Mouse (Mus musculus) CH12.LX (cell line): ENCODE measurements around the gene Gimap7. TPM values are rescaled to one million over a fixed set of nuclear protein-coding genes. Genes with fewer than 3 reads are reported as not detected.

Experiments
- DNase-seq: peaks from one replicate; pipeline ENCODE4 v3.0.0-alpha.2; 2013; ENCODE audit errors: extremely low read depth
- H3K27ac ChIP-seq: 2 replicates; pipeline ENCODE4 v1.5.1; 2012; ENCODE audit warnings: low read depth, mild to moderate bottlenecking, control low read depth, moderate library complexity; ENCODE audit not compliant: insufficient read depth
- H3K27me3 ChIP-seq: replicated peaks from 2 replicates; pipeline ENCODE3; 2012; ENCODE audit warnings: inconsistent platforms
- H3K36me3 ChIP-seq, 2 experiments: replicated peaks in 1 of 2; 2 replicates each; pipeline versions ENCODE3 to v1.6.1; 2012; ENCODE audit warnings: inconsistent platforms in 1 of 2, low read length in 1 of 2, mild to moderate bottlenecking in 1 of 2, mixed read lengths in 1 of 2, moderate library complexity in 1 of 2; ENCODE audit not compliant: control insufficient read depth in 1 of 2, insufficient read depth in 1 of 2
- H3K4me1 ChIP-seq, 2 experiments: 2 replicates each; pipeline ENCODE4 v1.6.1; 2012; ENCODE audit warnings: inconsistent platforms in 1 of 2, moderate library complexity in 1 of 2; ENCODE audit not compliant: insufficient read depth in 2 of 2, control insufficient read depth in 1 of 2
- H3K4me2 ChIP-seq: 2 replicates; pipeline ENCODE4 v1.6.1; 2012; ENCODE audit warnings: low read depth, mild to moderate bottlenecking, control low read depth; ENCODE audit not compliant: poor library complexity, insufficient read depth, severe bottlenecking
- H3K4me3 ChIP-seq, 3 experiments: fragments of 150-350 bp in 1 of 3; sonication (generic) in 1 of 3; replicated peaks in 1 of 3; 2 replicates each; pipeline versions ENCODE3 to v1.5.1; 2011 to 2012; ENCODE audit warnings: low read depth in 2 of 3, low read length in 2 of 3, mild to moderate bottlenecking in 2 of 3, moderate library complexity in 2 of 3, control low read depth in 1 of 3, improper control_type of control experiment in 1 of 3, inconsistent platforms in 1 of 3, mixed read lengths in 1 of 3; ENCODE audit not compliant: poor library complexity in 1 of 3
- H3K79me2 ChIP-seq: replicated peaks from 2 replicates; pipeline ENCODE4 v1.6.1; 2012; ENCODE audit warnings: mild to moderate bottlenecking, moderate library complexity; ENCODE audit not compliant: control insufficient read depth, poor library complexity, insufficient read depth, severe bottlenecking; ENCODE audit errors: extremely low read depth
- H3K9ac ChIP-seq: 2 replicates; pipeline ENCODE4 v1.6.1; 2012; ENCODE audit warnings: low read depth, mild to moderate bottlenecking, control low read depth, moderate library complexity; ENCODE audit not compliant: insufficient read depth
- H3K9me3 ChIP-seq: replicated peaks from 2 replicates; pipeline ENCODE3; 2012; ENCODE audit warnings: low read length, inconsistent platforms, mixed read lengths
- BHLHE40 ChIP-seq: IDR thresholded peaks from 2 replicates; pipeline ENCODE4 v1.6.1; 2011; ENCODE audit warnings: mild to moderate bottlenecking, low read depth, low read length, improper control_type of control experiment
- CHD1 ChIP-seq: IDR thresholded peaks from 2 replicates; pipeline ENCODE4 v1.6.1; 2012; ENCODE audit warnings: low read depth, low read length, improper control_type of control experiment, inconsistent platforms
- E2F4 ChIP-seq: IDR thresholded peaks from 2 replicates; pipeline ENCODE4 v1.6.1; 2011; ENCODE audit warnings: low read depth, low read length, improper control_type of control experiment; ENCODE audit not compliant: insufficient replicate concordance
- ELF1 ChIP-seq: IDR thresholded peaks from 2 replicates; pipeline ENCODE4 v1.6.1; 2014; ENCODE audit warnings: low read depth, mild to moderate bottlenecking, inconsistent platforms, low read length, improper control_type of control experiment
- EP300 ChIP-seq: IDR thresholded peaks from 2 replicates; pipeline ENCODE4 v1.6.1; 2011; ENCODE audit warnings: low read length, improper control_type of control experiment
- ETS1 ChIP-seq: conservative IDR thresholded peaks from 2 replicates; pipeline ENCODE4 v1.6.1; 2012; ENCODE audit warnings: low read depth, mild to moderate bottlenecking, inconsistent platforms, low read length, improper control_type of control experiment, moderate library complexity
- GABPA ChIP-seq: IDR thresholded peaks from 2 replicates; pipeline ENCODE4 v1.6.1; 2012; ENCODE audit warnings: low read depth, low read length, improper control_type of control experiment, inconsistent platforms; ENCODE audit not compliant: insufficient replicate concordance
- IRF4 ChIP-seq: IDR thresholded peaks from 2 replicates; pipeline ENCODE4 v1.6.1; 2014; ENCODE audit warnings: low read depth, mild to moderate bottlenecking, inconsistent platforms, low read length, improper control_type of control experiment
- JUN ChIP-seq: IDR thresholded peaks from 2 replicates; pipeline ENCODE4 v1.6.1; 2011; ENCODE audit warnings: low read depth, mild to moderate bottlenecking, low read length, improper control_type of control experiment, moderate library complexity; ENCODE audit not compliant: insufficient read depth
- KAT2A ChIP-seq: IDR thresholded peaks from 2 replicates; pipeline ENCODE4 v1.6.1; 2012; ENCODE audit warnings: low read length, improper control_type of control experiment, inconsistent platforms; ENCODE audit not compliant: insufficient replicate concordance
- MXI1 ChIP-seq: IDR thresholded peaks from 2 replicates; pipeline ENCODE4 v1.6.1; 2011; ENCODE audit warnings: mild to moderate bottlenecking, low read depth, low read length, improper control_type of control experiment
- MYC ChIP-seq: IDR thresholded peaks from 2 replicates; pipeline ENCODE4 v1.6.1; 2011; ENCODE audit warnings: low read depth, mild to moderate bottlenecking, improper control_type of control experiment, low read length
- NELFE ChIP-seq: IDR thresholded peaks from 2 replicates; pipeline ENCODE4 v1.6.1; 2011; ENCODE audit warnings: low read depth, low read length, improper control_type of control experiment
- NRF1 ChIP-seq: IDR thresholded peaks from 2 replicates; pipeline ENCODE4 v1.6.1; 2014; ENCODE audit warnings: low read depth, mild to moderate bottlenecking, inconsistent platforms, low read length, improper control_type of control experiment, moderate library complexity
- POLR2A ChIP-seq: IDR thresholded peaks from 2 replicates; pipeline ENCODE4 v1.6.1; 2011; ENCODE audit warnings: low read depth, mild to moderate bottlenecking, improper control_type of control experiment, low read length
- POLR2AphosphoS2 ChIP-seq: IDR thresholded peaks from 2 replicates; pipeline ENCODE4 v1.6.1; 2011; ENCODE audit warnings: low read depth, low read length, improper control_type of control experiment
- RCOR1 ChIP-seq: conservative IDR thresholded peaks from 2 replicates; pipeline ENCODE4 v1.6.1; 2012; ENCODE audit warnings: low read depth, mild to moderate bottlenecking, inconsistent platforms, low read length, improper control_type of control experiment
- TBP ChIP-seq: conservative IDR thresholded peaks from 2 replicates; pipeline ENCODE4 v1.6.1; 2011; ENCODE audit warnings: low read depth, low read length, improper control_type of control experiment
- TCF12 ChIP-seq: IDR thresholded peaks from 2 replicates; pipeline ENCODE4 v1.6.1; 2014; ENCODE audit warnings: low read depth, mild to moderate bottlenecking, inconsistent platforms, low read length, improper control_type of control experiment
- UBTF ChIP-seq: IDR thresholded peaks from 2 replicates; pipeline ENCODE4 v1.6.1; 2012; ENCODE audit warnings: low read depth, mild to moderate bottlenecking, inconsistent platforms, low read length, improper control_type of control experiment, moderate library complexity
- USF1 ChIP-seq: IDR thresholded peaks from 2 replicates; pipeline ENCODE4 v1.6.1; 2014; ENCODE audit warnings: low read depth, mild to moderate bottlenecking, inconsistent platforms, low read length, improper control_type of control experiment
- USF2 ChIP-seq: conservative IDR thresholded peaks from 2 replicates; pipeline ENCODE4 v1.6.1; 2011; ENCODE audit warnings: low read depth, low read length, improper control_type of control experiment
- ZC3H11A ChIP-seq: IDR thresholded peaks from 2 replicates; pipeline ENCODE4 v1.6.1; 2012; ENCODE audit warnings: low read depth, mild to moderate bottlenecking, inconsistent platforms, low read length, improper control_type of control experiment
- ZMIZ1 ChIP-seq: IDR thresholded peaks from 2 replicates; pipeline ENCODE4 v1.6.1; 2012; ENCODE audit warnings: low read depth, mild to moderate bottlenecking, inconsistent platforms, low read length, improper control_type of control experiment
- dilution Hi-C: fragments of 300-500 bp; cut with MboI; formaldehyde crosslinking; loops from 2 replicates; pipeline ENCODE4 v1.14.3; 2020; ENCODE audit warnings: low sequenced_read_pairs; ENCODE audit not compliant: extremely low pct_unique_long_range_greater_than_20kb, extremely low pct_ligation_motif_present
- in situ Hi-C: fragments of 300-500 bp; cut with MboI; formaldehyde crosslinking; loops from 3 replicates; pipeline ENCODE4 v1.14.3; 2019; ENCODE audit warnings: low sequenced_read_pairs, low pct_ligation_motif_present, low pct_unique_long_range_greater_than_20kb, mixed read lengths
- polyA plus RNA-seq: library from polyadenylated mRNA; unstranded; fragments of >175 nt; gene quantifications from 2 replicates; pipeline ENCODE4 v1.2.1, GENCODE M21; 2012; ENCODE audit warnings: low read depth; ENCODE audit not compliant: insufficient read length
- total RNA-seq, 2 experiments: library from RNA; depleted of rRNA; stranded (reverse); fragments of 300-350 nt in 1 of 2; fragments of >200 nt in 1 of 2; gene quantifications; 2 replicates each; pipeline ENCODE4 v1.2.3; 2012 to 2014

The Gimap7 gene
- total and polyA plus RNA-seq, 3 experiments: 4.2 to 14.5 (median 7.0) TPM

- no peak for TF ChIP-seq POLR2AphosphoS2
- TF ChIP-seq MXI1: 0 out of 2 replicates have a peak, but pooled peaks have one; percentile 57
- no peak for TF ChIP-seq USF2
- no peak for TF ChIP-seq USF1
- TF ChIP-seq ZC3H11A: no peak
- no peak for TF ChIP-seq EP300
- no peak for TF ChIP-seq IRF4
- no peak for TF ChIP-seq GABPA
- no peak for TF ChIP-seq ZMIZ1
- peak; percentile 20; the same call in 1 of the 2 replicates for TF ChIP-seq CHD1
- no peak for TF ChIP-seq TCF12
Measured at GRCm38 (mm10) chr6:48676860-48677415, 41.5 kb upstream of the Gimap7 start (continued).

GRCm38 (mm10) chr6:48677492-48678345 is 40.7 kb upstream of the Gimap7 start:
- H3K27me3 ChIP-seq: no peaks in the 10 kb centered on the region
- peak overlapping the region; percentile 89 for H3K9ac ChIP-seq
- dilution Hi-C loops (no loop called here), in situ Hi-C loops (no loop called here)
- no peaks in the 10 kb centered on the region for H3K9me3 ChIP-seq
- H3K79me2 ChIP-seq: peaks cover 22% of the 10 kb centered on the region
- peak; percentile 65 for DNase-seq
- TF ChIP-seq UBTF (no peak), MYC (0 out of 2 replicates have a peak, but pooled peaks have one; percentile 29), TBP (0 out of 2 replicates have a peak, but pooled peaks have one; percentile 40), MXI1 (no peak; the same call in 1 of the 2 replicates), NELFE (no peak), CHD1 (peak; percentile 91), BHLHE40 (no peak), RCOR1 (peak; percentile 30; the same call in 1 of the 2 replicates), ETS1 (no peak), ELF1 (no peak), E2F4 (no peak), KAT2A (no peak), IRF4 (peak; percentile 55; the same call in 1 of the 2 replicates), JUN (no peak), NRF1 (peak; percentile 60), POLR2A (peak; percentile 44)
- H3K4me2 ChIP-seq: peak overlapping the region; percentile 98
- H3K36me3 ChIP-seq: peaks cover 0 to 13% of the 10 kb centered on the region in 2 experiments
- peak overlapping the region; percentile 59 to 80 (median 61) for H3K4me3 ChIP-seq
- H3K27ac ChIP-seq: peak overlapping the region; percentile 94
- peaks cover 28 to 65% of the 10 kb centered on the region in 2 experiments for H3K4me1 ChIP-seq
